Mouse (Mus musculus) embryo, embryonic 11 days (tissue): Measurements from ENCODE around the gene Kat6b.
"Not testable (repeated sequence)": the region's sequence is repeated elsewhere in the genome, so short reads cannot be mapped to it uniquely, and the experiment has no call there.

Source experiments
- DNase-seq: peaks from one replicate; pipeline ENCODE4 v3.0.0-alpha.2; 2015

Kat6b gene

GRCm38 (mm10) chr14:21485961-21486520 is 4.8 kb downstream of the Kat6b start:
- DNase-seq: no peak

DNA sequence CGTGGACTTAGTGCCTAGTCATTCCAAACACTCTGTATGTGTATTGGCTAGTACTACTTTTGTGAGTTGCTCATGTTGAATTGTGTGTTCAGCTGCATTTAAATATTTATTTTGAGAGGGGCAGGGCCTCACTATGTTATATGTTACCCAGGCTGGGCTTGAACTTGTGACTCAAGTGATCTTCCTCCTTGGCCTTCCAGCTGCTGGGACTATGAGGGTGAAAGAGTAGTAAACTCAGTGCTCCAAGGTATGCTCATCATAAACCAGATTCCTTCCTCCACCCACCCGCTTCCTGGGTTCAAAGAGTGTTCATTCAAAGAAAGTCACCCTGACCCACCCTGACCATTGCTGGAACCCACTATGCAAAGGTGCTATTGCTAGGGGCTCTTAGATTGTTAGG is 5.9 kb downstream of the Kat6b start:
- DNase-seq: not testable (repeated sequence)

DNA sequence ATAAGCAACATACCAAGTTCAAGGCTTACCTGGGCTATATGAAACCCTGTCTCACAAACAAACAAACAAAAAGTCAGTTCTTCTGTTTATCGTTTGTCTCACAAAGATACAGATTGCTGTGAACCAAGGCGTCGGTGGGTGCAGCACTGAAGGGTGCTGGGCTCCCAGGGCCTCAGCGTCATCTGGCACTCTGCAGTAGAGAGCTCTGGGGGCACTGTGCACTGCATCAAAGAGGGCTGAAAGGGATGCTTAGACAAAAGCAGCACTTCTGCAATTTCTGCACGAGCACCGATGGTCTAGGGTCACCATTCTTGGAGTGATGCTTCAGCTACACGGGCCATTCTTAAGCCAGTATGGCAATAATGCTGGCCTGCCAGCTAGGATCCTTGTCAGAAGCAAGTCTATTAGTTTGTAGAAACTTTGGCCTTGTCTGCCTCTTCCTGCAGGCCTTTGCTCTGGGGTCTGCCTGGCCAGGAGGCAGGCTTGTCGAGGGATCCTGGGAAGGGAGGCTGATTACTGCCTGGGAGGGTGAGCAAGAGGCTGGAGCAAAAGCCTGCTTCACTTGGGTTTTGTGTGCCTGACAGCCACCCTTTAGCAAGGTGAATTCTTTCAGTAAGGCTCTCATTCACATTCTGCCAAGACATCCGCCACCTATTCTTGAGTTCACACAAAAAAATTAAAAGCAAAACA is 7.3 kb downstream of the Kat6b start:
- not testable (repeated sequence) for DNase-seq

DNA sequence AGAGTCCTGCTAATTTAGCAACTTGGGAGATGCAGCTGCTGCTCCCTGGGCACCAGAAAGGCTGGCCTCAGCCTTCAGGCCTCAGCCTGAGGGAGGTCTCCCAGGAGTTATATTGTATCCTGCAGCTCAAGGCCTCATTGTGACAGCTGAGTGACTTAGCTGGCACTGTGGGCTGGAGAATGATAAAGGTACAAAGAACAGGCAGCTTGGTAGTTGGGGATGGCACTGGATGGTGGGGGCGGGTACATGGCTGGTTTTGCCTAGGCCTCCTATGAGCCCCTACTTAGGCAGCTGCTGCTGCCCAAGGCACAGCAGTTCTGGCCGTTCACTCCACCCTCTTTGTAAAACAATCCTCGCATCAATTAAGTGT is 7.9 kb downstream of the Kat6b start:
- no peak for DNase-seq

DNA sequence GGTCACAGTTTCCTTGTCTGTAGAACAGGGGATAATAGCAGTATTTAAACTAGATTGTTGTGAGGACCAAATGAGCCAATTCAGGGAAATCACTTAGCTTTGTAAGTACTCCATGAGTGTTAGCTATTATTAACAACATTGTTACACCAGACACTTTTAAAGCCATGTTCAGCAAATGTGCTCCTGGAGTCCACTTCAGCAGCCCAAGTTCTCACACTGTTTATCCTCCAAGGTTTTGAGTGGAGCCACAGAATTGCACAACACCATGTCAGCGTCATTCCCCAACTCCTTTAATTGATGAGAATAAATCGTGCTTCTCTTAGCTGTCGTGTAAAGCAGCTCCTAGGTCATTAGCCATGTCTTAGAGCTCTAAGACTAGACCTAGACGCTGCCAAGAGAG is 8.9 kb downstream of the Kat6b start:
- no peak for DNase-seq

DNA sequence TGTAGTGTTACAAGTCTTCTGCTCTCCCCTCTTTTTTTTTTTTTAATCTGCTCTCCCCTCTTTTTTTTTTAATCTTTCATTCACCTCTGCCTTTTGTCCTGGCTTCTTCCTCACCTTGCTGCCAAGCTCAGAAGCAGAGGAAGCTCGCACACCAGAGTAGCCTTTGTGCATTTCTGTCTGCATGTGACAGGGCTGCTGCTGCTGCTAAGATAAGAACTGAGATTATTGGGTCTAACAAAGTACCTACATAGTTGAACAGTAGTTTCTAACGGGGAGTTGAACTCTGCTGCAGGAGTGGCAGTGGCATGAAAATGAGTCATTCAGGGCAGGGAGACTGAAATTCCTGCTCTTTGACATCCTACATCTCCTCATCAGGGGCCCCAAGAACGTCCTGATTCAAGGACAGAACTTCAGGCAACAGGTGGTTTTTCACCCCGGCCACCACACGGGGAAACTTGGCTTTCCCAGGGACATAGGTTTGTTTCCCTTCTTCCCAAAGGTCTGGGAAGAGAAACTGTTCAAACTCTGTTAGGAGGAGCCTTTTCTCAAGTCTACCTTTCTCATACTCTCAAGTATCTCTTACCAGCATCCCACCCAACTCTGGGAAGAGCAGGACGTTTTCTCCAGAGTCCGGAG is 17.2 kb downstream of the Kat6b start:
- no peak for DNase-seq

DNA sequence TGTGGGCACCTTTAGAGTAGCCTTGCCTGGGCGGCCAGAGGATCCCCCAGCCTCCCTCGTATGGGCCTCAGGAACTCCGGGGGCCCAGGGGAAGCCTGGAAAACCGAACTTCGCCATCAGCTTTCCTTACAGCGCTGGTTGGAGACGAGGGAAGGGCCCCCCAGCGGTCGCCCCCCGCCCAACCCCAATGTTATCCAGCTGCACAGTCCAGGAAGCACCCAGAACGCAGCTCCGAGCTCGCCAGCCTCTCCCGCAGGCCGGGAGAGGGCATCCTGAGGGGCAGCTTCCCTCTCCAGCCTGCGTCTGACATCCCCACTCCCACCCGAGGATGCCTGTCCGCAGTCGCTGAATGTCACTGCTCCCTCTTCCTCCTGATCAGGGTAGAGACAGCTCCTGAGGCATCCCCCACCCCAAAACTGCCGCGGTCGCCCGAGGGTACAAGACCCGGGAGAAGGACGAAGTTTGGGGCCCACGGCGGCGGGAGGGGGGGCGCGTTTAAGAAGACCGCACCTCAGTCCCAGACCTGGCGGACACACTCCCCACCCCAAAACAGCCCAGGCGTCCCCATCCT is 17.9 kb downstream of the Kat6b start:
- peak; percentile 74 for DNase-seq

GRCm38 (mm10) chr14:21499631-21500153 is 18.5 kb downstream of the Kat6b start:
- no peak for DNase-seq

GRCm38 (mm10) chr14:21500154-21501047 is 19.2 kb downstream of the Kat6b start:
- DNase-seq: peak; percentile 100

DNA sequence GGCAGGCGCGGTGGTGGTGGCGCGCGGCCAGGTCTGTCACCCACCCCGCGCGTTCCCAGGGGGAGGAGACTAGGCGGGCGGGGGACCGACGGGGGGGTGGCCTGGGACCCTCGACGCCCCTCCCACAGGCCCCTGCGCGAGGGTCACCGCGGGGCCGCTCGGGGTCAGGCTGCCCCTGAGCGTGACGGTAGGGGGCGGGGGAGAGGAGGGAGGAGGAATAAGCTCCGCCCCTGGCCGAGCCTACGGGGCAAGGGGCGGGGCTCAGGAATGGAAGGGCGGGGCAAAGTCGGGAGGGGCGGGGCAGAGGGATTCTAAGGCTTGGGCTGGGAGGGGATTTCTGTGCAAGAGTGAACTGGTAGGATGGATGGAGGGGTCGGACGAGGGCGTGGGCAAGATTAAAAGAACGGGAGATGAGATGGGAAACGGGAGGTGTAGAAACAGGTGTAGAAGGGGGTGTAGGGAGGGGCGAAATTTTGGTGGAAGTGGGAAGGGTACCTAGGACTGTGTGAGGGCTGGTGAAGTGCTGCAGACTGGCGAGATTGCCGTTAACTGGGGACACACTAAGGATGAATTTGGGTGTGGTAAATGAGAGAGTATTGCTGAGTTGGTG is 19.9 kb downstream of the Kat6b start:
- DNase-seq: peak; percentile 95

GRCm38 (mm10) chr14:21505036-21505435 is 23.8 kb downstream of the Kat6b start:
- DNase-seq: no peak

DNA sequence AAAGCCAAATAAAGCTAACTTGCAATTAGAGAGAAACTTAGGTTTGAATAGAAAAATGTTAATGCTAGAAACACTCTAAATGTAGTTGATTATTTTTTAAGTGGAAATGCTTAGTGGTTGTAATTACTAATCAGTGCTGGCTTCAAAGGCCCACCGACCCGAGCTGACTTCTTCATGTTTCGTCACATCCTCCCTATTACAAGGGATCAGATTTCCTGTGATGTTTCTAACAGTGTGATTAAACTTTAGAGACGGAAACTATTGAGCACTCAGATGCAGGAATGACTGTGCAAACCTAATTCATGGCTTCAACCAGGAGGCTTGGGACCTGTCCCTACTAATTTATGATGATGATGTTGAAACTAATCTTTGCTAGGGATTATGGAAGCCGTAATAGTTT is 25.8 kb downstream of the Kat6b start:
- DNase-seq: no peak

DNA sequence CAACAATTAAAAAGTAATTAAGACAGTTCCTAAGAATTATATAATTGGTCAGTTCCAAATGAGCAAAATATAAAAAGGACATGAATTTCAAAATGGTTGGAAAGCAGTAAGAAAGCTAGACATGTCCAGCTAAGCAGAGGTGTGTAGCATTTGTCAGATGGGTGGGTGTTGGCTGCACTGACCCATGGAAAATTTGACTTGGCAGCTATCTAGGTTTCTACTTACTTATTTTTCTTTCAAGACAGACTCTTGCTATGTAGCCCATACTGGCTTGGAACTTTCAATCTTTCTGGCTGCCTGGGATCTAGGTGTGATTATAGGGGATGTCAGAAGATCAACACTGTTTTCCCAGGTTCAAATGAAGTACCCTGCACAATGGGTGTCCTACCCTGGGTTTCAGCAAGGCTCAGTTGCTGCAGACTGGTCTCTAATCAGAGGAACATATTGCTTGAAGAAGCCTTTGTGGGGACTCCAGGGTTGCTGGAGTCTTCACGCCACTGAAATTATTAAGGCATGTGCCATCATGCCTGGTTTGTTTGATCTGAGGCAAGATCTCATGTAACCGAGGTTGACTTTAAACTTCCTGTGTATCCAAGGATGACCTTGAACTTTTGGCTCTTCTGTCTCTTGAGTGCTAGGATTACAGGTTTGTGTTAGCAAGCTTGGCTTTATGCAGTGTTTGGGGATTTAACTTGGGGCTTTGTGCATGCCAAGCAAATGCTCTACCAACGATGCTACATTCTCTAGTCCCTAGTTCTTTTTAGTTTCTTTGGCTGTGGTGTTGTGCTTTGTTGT is 28.1 kb downstream of the Kat6b start:
- DNase-seq: no peak

DNA sequence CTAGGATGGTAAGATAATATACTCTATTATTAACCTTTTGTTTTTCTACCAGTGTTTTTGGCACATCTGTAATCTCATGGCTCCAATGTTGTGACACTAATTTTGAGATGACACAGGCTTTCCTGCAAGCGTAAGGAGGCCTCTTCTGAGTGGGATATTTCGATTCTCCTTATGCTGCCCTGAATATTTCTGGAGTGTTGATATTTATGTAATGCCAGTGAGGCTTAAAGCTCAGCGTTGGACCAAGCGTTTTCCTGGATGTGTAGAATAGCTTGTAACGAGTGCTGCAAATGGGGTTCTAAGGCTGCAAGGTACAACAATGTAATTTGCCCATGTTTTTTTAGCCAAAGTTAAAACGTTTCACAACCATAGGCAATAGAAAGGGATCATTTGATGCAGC is 30.2 kb downstream of the Kat6b start:
- no peak for DNase-seq

DNA sequence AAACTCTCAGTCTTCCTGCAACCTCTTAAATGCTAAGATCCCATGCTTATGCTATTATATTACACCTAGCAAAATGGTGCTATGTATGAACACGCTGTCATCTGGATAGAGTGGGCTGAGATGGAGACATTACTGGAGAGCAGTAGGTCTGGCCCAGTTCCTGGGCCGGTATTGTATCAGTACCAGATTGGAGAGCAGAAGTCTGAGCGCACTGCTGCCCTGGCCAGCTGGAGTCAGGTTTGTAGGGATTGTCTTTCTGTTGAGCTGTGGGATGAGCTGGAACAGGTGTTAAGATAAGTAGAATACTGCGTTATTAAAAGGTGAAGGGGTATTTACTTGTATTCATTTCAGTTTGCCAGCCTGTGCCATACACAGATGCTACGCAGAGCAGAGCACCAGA is 34.3 kb downstream of the Kat6b start:
- DNase-seq: no peak

DNA sequence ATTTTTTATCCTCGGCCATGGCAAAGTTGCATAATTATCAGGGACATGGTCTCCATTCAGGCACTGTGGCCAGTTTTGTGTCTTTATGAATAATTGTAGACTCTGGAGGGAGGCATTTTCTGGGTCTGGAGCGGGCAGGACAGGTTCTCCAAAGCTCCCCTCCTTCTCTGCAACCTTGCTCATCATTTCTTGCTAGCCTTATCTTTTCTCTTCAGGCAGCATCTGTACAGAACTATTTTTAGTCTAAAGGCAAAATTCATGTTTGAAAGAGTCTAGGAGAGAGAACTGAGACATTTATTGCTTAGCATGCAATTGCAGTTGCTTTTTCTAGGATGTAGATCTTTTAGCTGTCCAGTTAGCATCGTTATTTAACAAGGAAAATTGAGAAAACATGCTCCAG is 38.1 kb downstream of the Kat6b start:
- DNase-seq: no peak

DNA sequence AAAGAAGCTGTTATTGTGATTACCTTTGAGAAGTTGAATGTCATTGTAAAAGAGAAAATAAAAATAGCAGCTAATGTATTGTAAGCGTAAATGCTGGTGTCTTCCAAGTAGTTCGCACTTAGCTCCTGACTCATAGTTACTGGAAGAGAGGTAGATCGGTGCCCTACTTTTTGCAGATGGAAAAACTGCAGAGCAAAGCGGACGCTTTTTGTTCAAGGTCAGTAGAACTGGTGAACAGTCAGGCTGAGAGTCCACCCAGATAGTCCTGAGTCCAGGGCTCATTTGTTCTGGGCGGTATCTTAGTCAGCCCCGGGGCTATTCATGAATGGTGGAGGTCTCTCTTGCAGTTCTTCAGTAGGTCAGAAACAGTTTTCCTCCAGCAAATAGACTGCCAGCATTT is 39.3 kb downstream of the Kat6b start:
- DNase-seq: no peak

DNA sequence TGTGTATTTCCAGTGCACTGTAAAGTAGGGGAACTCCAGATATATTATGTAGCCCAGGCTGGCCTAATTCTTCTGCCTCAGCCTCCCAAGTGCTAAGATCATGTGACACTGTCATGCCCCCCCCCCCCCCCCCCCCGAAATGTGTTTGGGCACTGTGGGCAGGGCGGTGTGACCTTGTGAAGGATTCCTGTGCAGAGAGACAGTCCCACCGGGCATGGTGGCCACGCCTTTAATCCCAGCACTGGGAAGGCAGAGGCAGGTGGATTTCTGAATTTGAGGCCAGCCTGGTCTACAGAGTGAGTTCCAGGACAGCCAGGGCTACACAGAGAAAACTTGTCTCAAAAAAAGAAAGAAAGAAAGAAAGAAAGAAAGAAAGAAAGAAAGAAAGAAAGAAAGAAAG is 40.3 kb downstream of the Kat6b start:
- not testable (repeated sequence) for DNase-seq

DNA sequence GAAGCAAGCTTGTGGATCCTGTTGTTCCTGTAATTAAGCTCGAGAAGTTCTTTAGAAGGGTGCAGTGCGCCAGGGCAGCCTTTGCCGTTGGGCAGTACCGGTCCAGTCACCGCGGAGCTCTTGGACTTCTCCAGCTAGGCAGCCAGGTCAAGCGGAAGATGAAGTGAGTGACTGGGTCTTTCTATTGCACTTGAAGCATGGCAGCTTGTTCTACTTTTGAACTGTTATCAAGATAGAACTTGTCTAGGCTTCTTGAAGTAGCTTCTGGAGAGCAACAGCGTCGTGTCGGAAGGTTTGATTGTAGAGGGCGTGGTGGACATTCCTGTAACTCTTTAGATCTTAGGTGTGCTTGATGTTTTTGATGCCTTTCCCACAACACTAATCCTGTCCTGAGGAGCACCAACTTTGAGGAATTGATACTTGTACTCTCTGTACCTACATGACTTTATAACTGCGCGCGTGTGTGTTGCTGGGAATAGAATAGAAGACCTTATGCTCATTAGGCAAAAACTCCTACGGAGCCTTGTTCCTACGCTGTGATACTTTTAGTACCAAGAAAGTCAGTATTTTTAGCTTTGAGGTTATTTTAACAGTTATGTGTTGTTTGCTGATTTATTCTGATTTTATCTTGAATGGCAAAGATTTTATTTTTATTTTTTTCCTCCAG is 41.2 kb downstream of the Kat6b start:
- DNase-seq: no peak

- peak; percentile 26 for DNase-seq
Measured at GRCm38 (mm10) chr14:21523234-21523633, 42.0 kb downstream of the Kat6b start.

DNA sequence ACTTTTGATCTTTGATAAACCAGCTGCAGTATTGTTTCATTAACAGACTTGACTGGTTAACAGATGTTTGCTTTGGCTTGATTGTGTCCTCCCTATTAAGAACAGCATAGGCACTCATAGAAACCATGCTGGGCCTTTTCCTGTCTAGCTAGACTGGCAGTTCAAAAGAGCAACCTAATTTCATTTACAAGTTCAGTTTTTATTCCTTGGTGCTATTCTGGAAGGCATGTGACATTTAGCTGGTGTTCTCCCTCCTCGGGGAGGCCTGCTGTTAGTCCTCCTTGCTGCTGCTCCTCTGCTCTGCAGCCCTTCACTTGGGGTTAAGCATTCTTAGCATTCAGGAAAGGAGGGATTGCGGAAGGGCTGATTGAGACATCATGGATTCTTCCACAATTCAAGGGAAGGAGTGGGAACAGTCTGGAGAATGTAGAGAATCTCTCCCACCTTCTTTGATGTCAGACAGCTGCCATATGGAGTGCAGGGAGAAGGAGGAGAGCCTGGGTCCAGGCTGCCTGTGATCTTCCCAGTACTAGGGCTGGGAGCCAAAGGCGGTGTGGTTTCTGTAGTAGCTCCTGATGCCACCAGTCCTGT is 42.7 kb downstream of the Kat6b start:
- peak; percentile 44 for DNase-seq
